Mouse (Mus musculus) lung, adult 2 months (tissue): ENCODE results near the gene Togaram2. TPM values are rescaled to one million over a fixed set of nuclear protein-coding genes. Genes with fewer than 3 reads are reported as not detected.
"Not testable (repeated sequence)": the region's sequence is repeated elsewhere in the genome, so short reads cannot be mapped to it uniquely, and the experiment has no call there.

Experiments
- DNase-seq: peaks from one replicate; pipeline ENCODE4 v3.0.0; 2022
- H3K4me1 ChIP-seq: fragments of 200-500 bp; 2 replicates; pipeline ENCODE4 v1.6.1; 2011; ENCODE audit warnings: low read length; ENCODE audit not compliant: control insufficient read depth, insufficient read depth
- H3K4me3 ChIP-seq: fragments of 200-500 bp; replicated peaks from 2 replicates; pipeline ENCODE3; 2011; ENCODE audit warnings: low read depth, mild to moderate bottlenecking, control low read depth, low read length; ENCODE audit errors: extremely low read depth
- CTCF ChIP-seq: fragments of 200-500 bp; IDR thresholded peaks from 2 replicates; pipeline ENCODE4 v1.5.1; 2011; ENCODE audit warnings: mild to moderate bottlenecking, low read length, control low read depth; ENCODE audit not compliant: insufficient read depth
- POLR2A ChIP-seq: fragments of 200-500 bp; IDR thresholded peaks from 2 replicates; pipeline ENCODE4 v1.6.1; 2011; ENCODE audit warnings: low read depth, mild to moderate bottlenecking, control low read depth, low read length, borderline replicate concordance; ENCODE audit errors: extremely low read depth
- WGBS: fragments of 180-500 bp; shearing (Covaris S2); methylation state at CpG from one replicate; pipeline ENCODE4 v1.1.7; 2018; 5-methylcytosine and 5-hydroxymethylcytosine counted together
- polyA plus RNA-seq: library from polyadenylated mRNA; depleted of rRNA; stranded (reverse); fragments of >200 nt; gene quantifications from 2 replicates; pipeline ENCODE4 v1.2.3, GENCODE M21; 2012; rRNA removed

Togaram2 gene
- polyA plus RNA-seq, 1 experiment = 17.8 TPM

DNA sequence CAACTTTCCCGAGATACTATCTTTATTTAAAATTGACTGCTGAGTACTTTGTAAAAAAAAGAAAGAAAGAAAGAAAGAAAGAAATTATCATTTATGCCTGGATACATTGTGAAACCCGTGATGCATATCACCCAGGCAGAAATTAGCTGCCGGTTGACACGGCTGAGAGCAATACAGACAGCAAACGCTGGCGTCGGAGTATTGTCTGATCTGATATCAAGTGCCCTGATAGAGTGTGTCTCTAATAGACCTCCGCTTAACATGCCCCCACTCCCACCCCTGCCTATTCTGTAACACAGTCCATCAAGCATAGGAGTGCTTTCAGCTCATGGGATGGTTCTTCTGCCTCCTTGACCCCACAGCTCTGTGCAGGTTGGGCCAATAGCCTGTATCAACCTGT, 74.5 kb downstream of the Togaram2 start:
- WGBS = 75% methylated on average over 8 of the region's 8 CpGs

DNA sequence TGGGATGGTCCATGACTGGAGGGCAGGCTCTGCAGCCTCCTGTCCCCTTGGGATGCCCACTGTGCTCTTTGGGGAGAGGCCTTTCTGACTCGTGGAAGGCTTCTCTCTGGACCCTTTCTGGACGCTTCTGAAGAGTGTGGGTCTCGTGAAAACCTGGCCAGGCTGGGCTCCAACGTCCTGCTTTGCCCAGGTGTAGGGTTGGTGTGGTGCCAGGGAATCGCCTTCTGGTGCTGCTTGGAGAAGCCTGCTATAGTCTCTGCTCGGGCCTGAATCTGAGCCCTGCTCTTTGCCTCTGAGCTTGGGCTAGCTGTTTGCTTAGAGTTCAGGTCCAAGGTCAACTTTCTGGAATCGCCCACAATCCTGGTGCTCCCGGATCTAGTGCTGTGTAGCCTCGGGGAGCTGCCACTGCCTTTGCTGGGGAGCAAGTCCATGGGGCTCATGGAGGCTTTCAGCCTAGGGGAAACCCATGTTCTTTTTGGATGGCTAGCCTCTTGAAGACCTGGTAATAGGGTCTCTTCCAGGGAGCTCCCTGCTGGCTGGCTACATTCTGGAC, 76.6 kb downstream of the Togaram2 start:
- WGBS = 70% methylated on average over 9 of the region's 9 CpGs
- DNase-seq = no peak
- Histone ChIP-seq H3K4me3 (no peak overlapping the region), H3K4me1 (no peaks in the 10 kb centered on the region)
- TF ChIP-seq POLR2A (no peak), CTCF (no peak)

More for the DNA sequence above, 74.5 kb downstream of the Togaram2 start:
- Histone ChIP-seq H3K4me1 (no peaks in the 10 kb centered on the region), H3K4me3 (no peak overlapping the region)
- no peak for TF ChIP-seq CTCF
- TF ChIP-seq POLR2A = no peak
- no peak for DNase-seq

DNA sequence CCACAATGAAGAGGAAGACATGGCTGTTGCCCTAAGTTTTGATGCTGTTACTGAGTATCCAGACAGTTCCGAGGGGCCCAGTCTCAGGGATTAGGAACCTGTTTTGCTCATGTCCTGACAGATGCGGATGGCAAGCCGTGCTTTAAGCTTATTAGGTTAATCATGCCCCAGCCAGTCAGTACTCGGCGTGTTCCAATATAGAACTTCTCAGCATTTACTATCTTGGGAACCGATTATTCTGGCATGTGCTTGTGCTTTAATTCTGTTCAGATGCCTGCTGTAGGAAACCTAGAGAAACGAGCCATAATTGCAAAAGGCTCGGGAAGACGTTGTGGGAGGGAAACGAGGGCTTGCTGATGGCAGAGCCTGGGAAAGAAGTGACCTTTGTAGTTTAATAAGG, 79.8 kb downstream of the Togaram2 start, which contains the start of gene Pcare:
Pcare (minus strand) TSS at position 64 of the 400 bp plus-strand sequence.
- WGBS = 78% methylated on average over 10 of the region's 10 CpGs
- Histone ChIP-seq H3K4me1 (no peaks in the 10 kb centered on the region), H3K4me3 (no peak within 1 kb of the TSS)
- no peak for DNase-seq
- TF ChIP-seq POLR2A (no peak), CTCF (no peak)

DNA sequence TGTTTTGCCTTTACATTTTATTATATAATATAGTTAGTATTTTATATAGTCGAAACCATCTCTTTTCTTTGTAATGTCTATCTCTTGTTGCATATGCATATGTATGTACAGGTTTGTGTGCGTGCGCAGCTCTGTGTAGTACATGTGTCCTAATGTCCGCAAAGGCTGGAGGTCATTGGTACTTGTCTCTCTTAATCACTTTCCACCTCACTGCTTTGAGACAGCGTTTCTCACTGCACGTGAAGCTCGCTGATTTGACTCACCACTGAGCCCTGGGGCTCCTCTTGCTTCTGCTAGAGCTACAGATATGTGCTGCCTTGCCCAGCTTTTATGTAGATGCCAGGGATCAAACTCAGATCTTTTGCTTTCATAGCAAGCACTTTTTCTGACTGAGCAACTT, 87.5 kb downstream of the Togaram2 start:
- TF ChIP-seq CTCF (no peak), POLR2A (no peak)
- no peak for DNase-seq
- no peaks in the 10 kb centered on the region for H3K4me1 ChIP-seq
- WGBS = 83% methylated on average over 7 of the region's 7 CpGs
- no peak overlapping the region for H3K4me3 ChIP-seq

DNA sequence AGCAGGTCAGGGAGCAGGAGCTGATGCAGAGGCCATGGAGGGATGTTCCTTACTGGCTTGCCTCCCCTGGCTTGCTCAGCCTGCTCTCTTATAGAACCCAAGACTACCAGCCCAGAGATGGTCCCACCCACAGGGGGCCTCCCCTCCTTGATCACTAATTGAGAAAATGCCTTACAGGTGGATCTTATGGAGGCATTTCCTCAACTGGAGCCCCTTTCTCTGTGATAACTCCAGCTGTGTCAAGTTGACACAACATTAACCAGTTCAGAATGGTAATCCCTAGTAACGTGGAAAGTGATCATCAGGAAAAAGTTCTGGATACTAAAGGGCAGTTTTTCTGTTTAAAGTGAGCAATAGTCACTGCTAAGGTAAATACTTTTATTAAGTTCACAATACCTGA, 95.1 kb downstream of the Togaram2 start, which contains the start of gene Clip4:
Clip4 (plus strand) TSS at position 301 of the 400 bp plus-strand sequence.
- 67% methylated on average over 1 of the region's 1 CpGs for WGBS
- H3K4me1 ChIP-seq = not testable (repeated sequence)

DNA sequence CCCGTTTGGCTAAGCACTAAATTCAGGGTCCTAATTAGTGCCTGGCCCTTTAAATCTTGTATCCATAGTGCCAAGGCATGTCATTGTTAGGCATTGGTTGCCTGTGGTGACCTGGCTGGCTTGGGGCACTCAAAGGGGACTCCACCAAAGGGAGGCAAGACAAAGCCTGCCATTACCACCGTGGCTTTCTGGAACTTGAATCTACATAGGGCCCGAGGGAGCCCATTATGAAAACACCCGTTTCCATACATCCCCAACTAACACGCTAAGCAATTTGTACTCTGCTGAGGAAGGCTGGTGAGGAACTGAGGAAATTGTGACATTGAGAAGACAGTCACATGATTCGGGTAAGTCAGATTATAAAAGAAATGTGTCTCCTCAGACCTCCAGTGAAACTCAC, 96.5 kb downstream of the Togaram2 start:
- no peak for DNase-seq
- 57% methylated on average over 6 of the region's 6 CpGs for WGBS
- TF ChIP-seq POLR2A (no peak), CTCF (no peak)
- no peak overlapping the region for H3K4me3 ChIP-seq
- no peaks in the 10 kb centered on the region for H3K4me1 ChIP-seq

More for the DNA sequence above, 95.1 kb downstream of the Togaram2 start, which contains the start of gene Clip4:
- DNase-seq, H3K4me3 ChIP-seq: not testable (repeated sequence)

DNA sequence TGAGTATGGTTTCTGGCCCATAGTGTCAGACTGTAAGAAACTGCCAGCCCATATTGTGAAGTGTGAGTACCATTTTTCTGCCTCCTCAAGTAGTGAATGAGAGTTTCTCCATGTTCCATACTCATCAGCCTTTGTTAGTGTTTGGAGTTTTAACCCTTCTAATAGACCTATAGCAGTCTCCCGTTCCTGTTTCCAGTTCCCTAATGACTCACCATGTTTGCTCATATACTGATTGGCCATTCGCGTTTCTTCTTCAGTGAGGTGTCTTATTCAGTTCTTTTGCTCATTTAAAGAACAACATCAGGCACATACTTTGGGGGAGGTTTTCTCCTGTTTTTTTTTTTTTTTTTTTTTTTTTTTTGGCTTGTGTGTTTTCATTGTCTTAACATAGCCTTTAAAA, 97.6 kb downstream of the Togaram2 start:
- TF ChIP-seq POLR2A (no peak), CTCF (no peak)
- Histone ChIP-seq H3K4me1 (no peaks in the 10 kb centered on the region), H3K4me3 (no peak overlapping the region)
- no peak for DNase-seq
- 84% methylated on average over 3 of the region's 3 CpGs for WGBS

DNA sequence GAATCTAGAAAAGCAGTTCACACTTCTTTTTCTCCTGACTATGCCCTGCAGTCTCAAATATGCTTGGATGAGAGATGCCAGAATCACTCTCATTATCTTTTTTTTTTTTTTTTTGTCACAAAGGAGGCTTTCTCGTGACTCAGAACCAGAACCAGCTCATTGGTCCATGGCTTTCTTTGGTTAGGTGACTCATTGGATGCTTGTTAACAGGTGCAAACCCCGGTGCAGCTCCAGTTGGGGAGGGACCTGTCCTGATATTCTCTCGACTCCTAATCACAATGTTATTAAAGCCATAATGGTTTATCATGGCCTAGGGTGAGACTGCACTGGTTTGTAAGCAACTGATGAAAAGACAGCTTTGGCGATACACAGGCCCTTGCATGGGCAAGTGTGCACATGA, 101.1 kb downstream of the Togaram2 start:
- no peak for DNase-seq
- no peaks in the 10 kb centered on the region for H3K4me1 ChIP-seq
- H3K4me3 ChIP-seq = no peak overlapping the region
- TF ChIP-seq POLR2A (no peak), CTCF (no peak)
- WGBS = 71% methylated on average over 4 of the region's 4 CpGs

DNA sequence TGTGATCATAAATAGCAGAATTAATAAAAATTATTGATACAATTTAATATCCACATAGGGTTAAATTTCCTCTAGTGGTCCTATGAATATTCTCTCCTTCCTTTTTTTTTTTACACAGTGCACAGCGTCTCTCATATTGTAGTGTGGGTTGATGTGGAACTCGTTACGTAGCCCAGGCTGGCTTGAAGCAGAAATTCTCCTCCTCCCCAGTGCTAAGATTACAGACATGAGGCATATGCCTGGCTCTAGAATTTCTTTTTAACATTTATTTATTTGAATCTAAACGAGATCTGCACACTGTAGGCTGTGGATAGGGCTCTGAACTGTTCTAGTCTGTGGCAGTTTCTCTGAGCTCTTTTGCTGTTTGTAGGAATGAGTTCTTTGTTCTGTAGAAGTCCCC, 102.2 kb downstream of the Togaram2 start:
- DNase-seq = no peak
- no peak overlapping the region for H3K4me3 ChIP-seq
- no peaks in the 10 kb centered on the region for H3K4me1 ChIP-seq
- WGBS = 74% methylated on average over 4 of the region's 4 CpGs
- TF ChIP-seq POLR2A = no peak
- no peak for TF ChIP-seq CTCF

DNA sequence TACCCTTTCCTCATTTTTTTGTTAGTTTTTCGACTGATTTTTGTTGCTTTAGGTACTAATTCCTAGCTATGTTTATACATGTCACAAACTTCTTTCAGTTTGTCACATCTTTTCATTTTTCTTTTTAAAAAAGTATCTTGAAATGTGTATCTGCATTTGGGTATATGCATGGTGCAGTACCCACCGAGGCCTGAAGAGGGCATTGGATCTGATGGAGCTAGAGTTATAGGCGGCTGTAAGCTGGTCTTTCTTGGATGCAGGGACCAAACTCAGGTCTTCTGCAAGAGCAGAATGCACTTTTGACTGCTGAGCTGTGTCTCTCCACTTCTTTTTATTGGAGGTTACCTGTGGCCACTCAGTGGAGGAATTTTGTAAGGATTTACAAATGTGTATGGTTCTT, 105.6 kb downstream of the Togaram2 start:
- Histone ChIP-seq H3K4me3 (no peak overlapping the region), H3K4me1 (no peaks in the 10 kb centered on the region)
- no peak for DNase-seq
- 68% methylated on average over 3 of the region's 3 CpGs for WGBS
- TF ChIP-seq CTCF = no peak
- no peak for TF ChIP-seq POLR2A

Other genes starting within 250 kb of the Togaram2 start
- 0.42 and 0.53 TPM in 2 replicates for gene Gm4707, start 213.3 kb upstream of the Togaram2 start, polyA plus RNA-seq
- 6.9 and 8.3 TPM in 2 replicates for gene Smchd1, start 197.9 kb upstream of the Togaram2 start, polyA plus RNA-seq
- gene Ndc80, start 146.4 kb upstream of the Togaram2 start, polyA plus RNA-seq = 0.12 and 0.14 TPM in 2 replicates
- gene Spdya, start 121.2 kb upstream of the Togaram2 start, polyA plus RNA-seq = 0.12 TPM in 1 of 2 replicates, not detected in the other
- gene Wdr43, start 57.4 kb upstream of the Togaram2 start, polyA plus RNA-seq = 5.3 and 8.8 TPM in 2 replicates
- gene Pcare, start 79.6 kb downstream of the Togaram2 start, polyA plus RNA-seq = 0.02 and 0.03 TPM in 2 replicates
- gene Clip4, start 95.2 kb downstream of the Togaram2 start, polyA plus RNA-seq = 14.7 and 25.9 TPM in 2 replicates